Mouse (Mus musculus): ENCODE data around the gene Gm9376.

DNA sequence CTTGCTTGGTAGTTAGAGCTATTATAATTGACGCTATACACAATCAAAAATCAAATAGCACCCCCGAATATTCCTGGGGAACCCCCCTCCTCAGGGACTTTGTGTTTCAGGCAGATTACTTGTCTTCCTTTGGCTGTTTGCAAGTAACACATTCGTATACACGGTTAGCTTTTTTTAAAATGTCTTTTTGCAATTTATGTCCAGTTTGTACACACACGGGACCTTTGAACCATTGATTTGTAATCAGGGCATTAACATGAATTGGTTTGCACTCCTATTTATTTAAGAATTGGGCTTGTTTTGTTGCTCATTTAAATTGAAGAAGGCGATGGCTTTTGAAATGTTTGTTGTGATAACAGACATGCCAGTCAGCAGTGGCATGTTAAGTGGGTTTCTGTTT lies 29.0 kb upstream of the Gm9376 start:
- TF ChIP-seq POLR2A (IDR thresholded peaks at IDR 0.05; ENCODE audit: borderline replicate concordance, insufficient read depth, low read length) (no peak), CTCF (IDR thresholded peaks at IDR 0.05; ENCODE audit: borderline replicate concordance, insufficient read depth, low read depth, low read length) (no peak)
